In the genomic region with DNA sequence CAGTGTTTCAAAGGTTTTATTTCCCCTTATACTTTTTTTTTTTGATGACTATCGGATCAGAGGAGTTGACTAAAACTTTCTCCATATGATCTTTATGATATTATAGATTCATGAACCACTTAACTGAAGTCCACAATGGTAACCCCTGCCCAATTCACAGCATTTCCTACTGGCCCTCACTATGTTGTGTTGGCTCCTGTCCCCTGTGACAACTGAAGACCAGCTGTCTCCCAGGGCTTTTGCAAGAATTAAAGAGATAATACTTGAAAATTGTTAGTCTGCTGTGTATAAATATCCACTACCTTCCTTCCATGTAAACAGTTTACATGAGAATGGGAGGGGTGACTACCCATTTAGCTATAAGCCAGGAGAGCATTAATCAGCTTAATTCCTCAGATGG, we compare ENCODE assay signal across 22 mouse cellular contexts. TPM values are rescaled to one million over a fixed set of nuclear protein-coding genes. Genes with fewer than 3 reads are reported as not detected.
DNase-seq lines count a peak whose midpoint lies in the region; ATAC-seq and TF ChIP-seq lines count a peak whose summit lies in the region.
"Had no signal": no experiment of that assay in that cellular context is flagged by ENCODE, and none has a peak within 500 bp of the region (broad histone marks: within the 10 kb centered on the region; RNA-seq: fewer than 3 reads in every experiment).

No protein-coding gene starts in this region.

- no peaks in the 10 kb centered on the region for H3K9me3 ChIP-seq in lung, embryonic 14.5 days (ENCODE audit: low read depth, low read length)
- no peaks in the 10 kb centered on the region for H3K9me3 ChIP-seq in lung, postnatal 0 days (ENCODE audit: low read length)
- H3K9me3 ChIP-seq: embryonic facial prominence, embryonic 10.5 days; embryonic facial prominence, embryonic 12.5 days; forebrain, embryonic 13.5 days; forebrain, embryonic 15.5 days had no signal

- DNase-seq in cerebellum, adult 9-10 months, result no peak
- peak; percentile 29 for DNase-seq in lung, embryonic 14.5 days
- no peak for DNase-seq in lung, adult 18-20 months
- DNase-seq in lung, postnatal 0 days (ENCODE audit: low spot score), result peak; percentile 20
- DNase-seq in lung, postnatal 14 days, result no peak
- DNase-seq: adrenal gland, adult 8-10 months; adrenal gland, postnatal 14 days; adrenal gland, postnatal 36 days; B cell, adult 2 months; cerebellum, adult 11 months; cerebellum, adult 9-11 months; forebrain, postnatal 0 days had no signal

- no peaks in the 10 kb centered on the region for H3K27me3 ChIP-seq in lung, embryonic 14.5 days (ENCODE audit: insufficient read depth, low read length)
- H3K27me3 ChIP-seq in lung, postnatal 0 days (replicated peaks; ENCODE audit: insufficient read depth, low read length), result no peaks in the 10 kb centered on the region
- H3K27me3 ChIP-seq: CH12.LX; embryonic facial prominence, embryonic 12.5 days; forebrain, embryonic 13.5 days; forebrain, embryonic 15.5 days; Patski had no signal

- no peaks in the 10 kb centered on the region for H3K36me3 ChIP-seq in lung, embryonic 14.5 days (ENCODE audit: insufficient read depth)
- H3K36me3 ChIP-seq in lung, postnatal 0 days (ENCODE audit: insufficient read depth, low read length), result no peaks in the 10 kb centered on the region
- H3K36me3 ChIP-seq: embryonic facial prominence, embryonic 10.5 days; embryonic facial prominence, embryonic 12.5 days; forebrain, embryonic 15.5 days; G1E had no signal

- no peaks in the 10 kb centered on the region for H3K4me1 ChIP-seq in lung, embryonic 14.5 days (ENCODE audit: insufficient read depth)
- no peaks in the 10 kb centered on the region; the same call in 1 of the 2 replicates for H3K4me1 ChIP-seq in lung, postnatal 0 days (ENCODE audit: insufficient read depth, low read depth, low read length)
- H3K4me1 ChIP-seq: embryonic facial prominence, embryonic 10.5 days; embryonic facial prominence, embryonic 12.5 days; forebrain, embryonic 13.5 days; forebrain, embryonic 15.5 days had no signal

- no peak overlapping the region for H3K4me2 ChIP-seq in lung, embryonic 14.5 days
- H3K4me2 ChIP-seq in lung, postnatal 0 days (replicated peaks; ENCODE audit: low read depth, low read length), result no peak overlapping the region
- H3K4me2 ChIP-seq: embryonic facial prominence, embryonic 12.5 days; forebrain, embryonic 13.5 days; forebrain, embryonic 15.5 days had no signal

- peak; percentile 62; the same call in 1 of the 2 replicates for ATAC-seq in cerebellum, adult (ENCODE audit: insufficient number of reproducible peaks, low FRiP score, low TSS enrichment)
- ATAC-seq in lung, embryonic 14.5 days (ENCODE audit: insufficient read depth), result no peak
- no peak for ATAC-seq in lung, postnatal 0 days
- ATAC-seq: activated CD4-positive, CD25-positive, alpha-beta regulatory T cell, adult 4 months; CD4-positive, CD25-positive, alpha-beta regulatory T cell, adult 4 months; forebrain, embryonic 13.5 days; forebrain, embryonic 15.5 days; forebrain, postnatal 0 days; Patski had no signal

- H3K4me3 ChIP-seq in lung, embryonic 14.5 days (ENCODE audit: low read depth, low read length), result no peak overlapping the region
- H3K4me3 ChIP-seq in lung, postnatal 0 days (ENCODE audit: low read depth, low read length), result no peak overlapping the region
- H3K4me3 ChIP-seq: embryonic facial prominence, embryonic 10.5 days; embryonic facial prominence, embryonic 12.5 days; forebrain, embryonic 13.5 days; forebrain, embryonic 15.5 days had no signal

- no peak for TF ChIP-seq EP300 in lung, postnatal 0 days (IDR thresholded peaks at IDR 0.05)

- 60% methylated on average over 1 of the region's 1 CpGs for WGBS in lung, embryonic 14.5 days
- WGBS in lung, postnatal 0 days, result 75% methylated on average over 1 of the region's 1 CpGs

- TF ChIP-seq CTCF in lung, embryonic 14.5 days (IDR thresholded peaks at IDR 0.05; ENCODE audit: low read depth), result no peak
- TF ChIP-seq CTCF in lung, postnatal 0 days (IDR thresholded peaks at IDR 0.05), result no peak

- H3K27ac ChIP-seq in lung, embryonic 14.5 days (ENCODE audit: low read depth), result no peak overlapping the region
- H3K27ac ChIP-seq in lung, postnatal 0 days (ENCODE audit: low read length), result no peak overlapping the region
- H3K27ac ChIP-seq: embryonic facial prominence, embryonic 10.5 days; embryonic facial prominence, embryonic 12.5 days; forebrain, embryonic 13.5 days; forebrain, embryonic 15.5 days had no signal

- H3K9ac ChIP-seq in lung, embryonic 14.5 days, result no peak overlapping the region
- H3K9ac ChIP-seq in lung, postnatal 0 days (replicated peaks; ENCODE audit: low read depth), result no peak overlapping the region
- H3K9ac ChIP-seq: embryonic facial prominence, embryonic 12.5 days; forebrain, embryonic 13.5 days; forebrain, embryonic 15.5 days; forebrain, postnatal 0 days had no signal

RNA-seq across cellular contexts. Expression of a gene that starts 50.6 kb away (rescaled TPM):
- polyA plus RNA-seq in lung, embryonic 14.5 days (2014; fragmentation: Nextera tagmentation; extraction: Ambion mirVana), result 6.1 and 7.1 TPM in 2 replicates
- 0.70 and 1.2 TPM in 2 replicates for polyA plus RNA-seq in lung, postnatal 0 days (2015; fragmentation: Nextera tagmentation; extraction: Ambion mirVana)
- polyA plus RNA-seq: activated CD4-positive, CD25-positive, alpha-beta regulatory T cell, adult 4 months; CD4-positive, CD25-positive, alpha-beta regulatory T cell, adult 4 months; G1E had no signal

Comparison
In these comparisons a context has a peak if more than half of its experiments do, and no peak if none do; other contexts are left out.
1. DNase-seq: peak in lung, embryonic 14.5 days (single experiment) and lung, postnatal 0 days (single experiment); none in cerebellum, adult 9-10 months (single experiment), lung, adult 18-20 months (0 of 2) and lung, postnatal 14 days (single experiment).